Mouse (Mus musculus) forebrain, embryonic 13.5 days (tissue): ENCODE measurements around the gene Sppl2c. TPM values are rescaled to one million over a fixed set of nuclear protein-coding genes. Genes with fewer than 3 reads are reported as not detected.

Source experiments
- ATAC-seq: fragments of 200-750 bp; cut with Nextera tagmentation; 2 replicates; pipeline ENCODE4 v1.8.0; 2017
- H3K27ac ChIP-seq: fragments of 300-500 bp; sonication (generic); 2 replicates; pipeline ENCODE4 v1.5.1; 2015; ENCODE audit warnings: inconsistent platforms, mild to moderate bottlenecking, moderate library complexity
- H3K27me3 ChIP-seq: fragments of 300-500 bp; sonication (generic); 2 replicates; pipeline ENCODE4 v1.6.1; 2015; ENCODE audit warnings: mild to moderate bottlenecking, inconsistent platforms
- H3K36me3 ChIP-seq: fragments of 300-500 bp; sonication (generic); 2 replicates; pipeline ENCODE4 v1.6.1; 2015; ENCODE audit warnings: mild to moderate bottlenecking, inconsistent platforms; ENCODE audit not compliant: poor library complexity, severe bottlenecking
- H3K4me1 ChIP-seq: fragments of 300-500 bp; sonication (generic); 2 replicates; pipeline ENCODE4 v1.6.1; 2015; ENCODE audit warnings: inconsistent platforms
- H3K4me2 ChIP-seq: fragments of 300-500 bp; sonication (generic); 2 replicates; pipeline ENCODE4 v1.6.1; 2015; ENCODE audit warnings: inconsistent platforms, mild to moderate bottlenecking, moderate library complexity
- H3K4me3 ChIP-seq: fragments of 300-500 bp; sonication (generic); 2 replicates; pipeline ENCODE4 v1.5.1; 2015; ENCODE audit warnings: mild to moderate bottlenecking, inconsistent platforms
- H3K9ac ChIP-seq: fragments of 300-500 bp; sonication (generic); 2 replicates; pipeline ENCODE4 v1.6.1; 2015; ENCODE audit warnings: mild to moderate bottlenecking, inconsistent platforms
- H3K9me3 ChIP-seq: fragments of 300-500 bp; sonication (generic); replicated peaks from 2 replicates; pipeline ENCODE4 v1.6.1; 2016; ENCODE audit warnings: inconsistent platforms
- WGBS: fragments of 180-500 bp; shearing (Covaris S2); methylation state at CpG from one replicate; pipeline ENCODE4 v1.1.7; 2015; 5-methylcytosine and 5-hydroxymethylcytosine counted together
- polyA plus RNA-seq: library from polyadenylated mRNA; unstranded; fragments of >200 nt; fragmentation: Nextera tagmentation; extraction: Ambion mirVana; gene quantifications from 2 replicates; pipeline ENCODE4 v1.2.1, GENCODE M21; 2015

Sppl2c gene
- polyA plus RNA-seq, 1 experiment from 2014 or later: not detected

- Histone ChIP-seq H3K9me3 (no peaks in the 10 kb centered on the region), H3K4me1 (peaks cover 52% of the 10 kb centered on the region), H3K4me3 (peak overlapping the region; percentile 63), H3K36me3 (no peaks in the 10 kb centered on the region), H3K27ac (peak overlapping the region; percentile 83), H3K9ac (peak overlapping the region; percentile 85), H3K27me3 (peaks cover 54% of the 10 kb centered on the region), H3K4me2 (peak overlapping the region; percentile 96)
- WGBS: under 1% methylated on average over 64 of the region's 72 CpGs
- peak; percentile 75 for ATAC-seq
Observed at GRCm38 (mm10) chr11:104232141-104233061, 46.3 kb downstream of the Sppl2c start.

GRCm38 (mm10) chr11:104233101-104233500 is 47.0 kb downstream of the Sppl2c start:
- Histone ChIP-seq H3K27me3 (peaks cover 54% of the 10 kb centered on the region), H3K36me3 (no peaks in the 10 kb centered on the region), H3K4me1 (peaks cover 59% of the 10 kb centered on the region), H3K27ac (peak overlapping the region; percentile 83), H3K4me2 (peak overlapping the region; percentile 96), H3K9me3 (no peaks in the 10 kb centered on the region), H3K9ac (peak overlapping the region; percentile 85), H3K4me3 (peak overlapping the region; percentile 63)
- ATAC-seq: no peak
- WGBS: 0% methylated on average over 9 of the region's 10 CpGs

GRCm38 (mm10) chr11:104233574-104234206 is 47.6 kb downstream of the Sppl2c start:
- Histone ChIP-seq H3K36me3 (no peaks in the 10 kb centered on the region), H3K27me3 (peaks cover 54% of the 10 kb centered on the region), H3K9me3 (no peaks in the 10 kb centered on the region), H3K4me1 (peaks cover 59% of the 10 kb centered on the region), H3K4me2 (peak overlapping the region; percentile 96), H3K4me3 (peak overlapping the region; percentile 63), H3K9ac (peak overlapping the region; percentile 85), H3K27ac (peak overlapping the region; percentile 83)
- no peak for ATAC-seq
- 1% methylated on average over 30 of the region's 30 CpGs for WGBS

- Histone ChIP-seq H3K27me3 (peaks cover 50% of the 10 kb centered on the region), H3K27ac (no peak overlapping the region), H3K36me3 (no peaks in the 10 kb centered on the region), H3K4me3 (peak overlapping the region; percentile 63), H3K4me2 (peak overlapping the region; percentile 96), H3K4me1 (peaks cover 59% of the 10 kb centered on the region), H3K9me3 (no peaks in the 10 kb centered on the region), H3K9ac (peak overlapping the region; percentile 85)
- no peak for ATAC-seq
- WGBS: 46% methylated on average over 6 of the region's 6 CpGs
Observed at GRCm38 (mm10) chr11:104234680-104235079, 48.6 kb downstream of the Sppl2c start.

- Histone ChIP-seq H3K27ac (no peak overlapping the region), H3K4me1 (peaks cover 54% of the 10 kb centered on the region), H3K4me3 (0 out of 2 replicates have a peak overlapping the region, but pooled peaks have one; percentile 10), H3K9ac (no peak overlapping the region), H3K27me3 (peaks cover 50% of the 10 kb centered on the region), H3K9me3 (no peaks in the 10 kb centered on the region), H3K4me2 (peak overlapping the region; percentile 96), H3K36me3 (no peaks in the 10 kb centered on the region)
- no peak for ATAC-seq
- WGBS: 77% methylated on average over 2 of the region's 2 CpGs
Observed at GRCm38 (mm10) chr11:104235881-104236280, 49.8 kb downstream of the Sppl2c start.

GRCm38 (mm10) chr11:104237226-104237625 is 51.1 kb downstream of the Sppl2c start:
- Histone ChIP-seq H3K9ac (no peak overlapping the region), H3K27me3 (peaks cover 46% of the 10 kb centered on the region), H3K4me3 (no peak overlapping the region), H3K4me2 (peak overlapping the region; percentile 5; the same call in 1 of the 2 replicates), H3K36me3 (no peaks in the 10 kb centered on the region), H3K4me1 (peaks cover 47% of the 10 kb centered on the region), H3K27ac (peak overlapping the region; percentile 5; the same call in 1 of the 2 replicates), H3K9me3 (no peaks in the 10 kb centered on the region)
- 52% methylated on average over 7 of the region's 7 CpGs for WGBS
- no peak for ATAC-seq

- Histone ChIP-seq H3K4me3 (no peak overlapping the region), H3K27me3 (peaks cover 37% of the 10 kb centered on the region), H3K4me2 (no peak overlapping the region), H3K9ac (no peak overlapping the region), H3K36me3 (no peaks in the 10 kb centered on the region), H3K4me1 (peaks cover 39% of the 10 kb centered on the region), H3K27ac (no peak overlapping the region), H3K9me3 (no peaks in the 10 kb centered on the region)
- 71% methylated on average over 13 of the region's 13 CpGs for WGBS
- ATAC-seq: no peak
Observed at GRCm38 (mm10) chr11:104237958-104238747, 52.0 kb downstream of the Sppl2c start.

Other genes with a start within 250 kb of the Sppl2c start
- gene Nsf, start 232.3 kb upstream of the Sppl2c start, polyA plus RNA-seq: 68.1 and 76.7 TPM in 2 replicates
- gene Arf2, start 219.6 kb upstream of the Sppl2c start, polyA plus RNA-seq: 141 and 152 TPM in 2 replicates
- 1.2 and 1.9 TPM in 2 replicates for gene Crhr1, start 53.5 kb upstream of the Sppl2c start, polyA plus RNA-seq
- 277 and 315 TPM in 2 replicates for gene Mapt, start 45.1 kb downstream of the Sppl2c start, polyA plus RNA-seq